Mouse (Mus musculus) activated CD4-positive, CD25-positive, alpha-beta regulatory T cell, adult 4 months (primary cell): ENCODE results near the gene Rpl24. TPM values are rescaled to one million over a fixed set of nuclear protein-coding genes. Genes with fewer than 3 reads are reported as not detected.
"Not testable (repeated sequence)": the region's sequence is repeated elsewhere in the genome, so short reads cannot be mapped to it uniquely, and the experiment has no call there.

ENCODE experiments used
- ATAC-seq: one replicate; pipeline ENCODE4 v1.8.0; 2017
- polyA plus RNA-seq, 2 experiments: library from polyadenylated mRNA; unstranded; fragments of 100-300 nt; shearing (Covaris generic); gene quantifications; one replicate each; pipeline ENCODE4 v1.2.1; 2017

The Rpl24 gene
- polyA plus RNA-seq = 1,000 to 10,000 TPM; 1,908 to 2,087 TPM

- ATAC-seq = peak; percentile 74
Observed at GRCm38 (mm10) chr16:55966212-55966871, at the start of gene Rpl24. Rpl24 (plus strand) TSS chr16:55966275.

GRCm38 (mm10) chr16:55922079-55922478 is 44.0 kb upstream of the Rpl24 start:
- ATAC-seq = no peak

GRCm38 (mm10) chr16:55924010-55924409 is 42.1 kb upstream of the Rpl24 start:
- peak; percentile 79 for ATAC-seq

DNA sequence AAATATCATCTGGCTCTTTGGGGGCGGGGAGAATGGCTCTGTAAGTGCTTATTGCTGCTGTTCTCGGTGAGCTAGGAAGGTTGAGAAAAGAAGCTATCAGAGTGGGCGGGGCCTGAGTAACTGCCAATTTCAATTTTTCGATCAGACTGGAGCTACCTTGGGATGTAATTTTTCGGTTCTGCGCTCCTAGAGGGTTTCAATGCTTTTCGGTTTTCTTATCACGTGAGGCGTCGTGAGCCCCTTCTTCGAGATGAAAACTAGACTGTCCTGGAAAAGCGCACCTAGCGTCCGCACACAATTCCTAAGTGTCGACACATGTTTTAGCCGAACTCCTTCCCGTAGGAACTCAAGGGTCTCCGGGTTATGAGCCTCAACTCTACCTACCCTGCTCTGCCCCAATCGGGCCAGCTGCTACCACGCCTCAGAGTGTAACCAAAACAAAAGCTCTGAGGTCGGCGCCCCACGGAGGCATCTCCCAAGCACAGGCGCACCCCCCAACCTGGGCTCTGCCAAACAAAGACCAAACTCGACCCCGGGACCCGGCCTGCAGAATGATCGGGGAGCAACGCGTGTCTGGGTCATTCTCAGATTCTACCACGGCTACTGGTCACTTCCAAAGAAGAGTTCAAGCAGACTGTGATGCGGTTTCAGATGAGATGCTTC is 32.3 kb upstream of the Rpl24 start:
- peak; percentile 21 for ATAC-seq

- peak; percentile 95 for ATAC-seq
Observed at GRCm38 (mm10) chr16:55934453-55935037, 31.5 kb upstream of the Rpl24 start, which contains the start of gene Cep97. Cep97 (minus strand) TSS chr16:55934855.

- ATAC-seq = no peak
Observed at GRCm38 (mm10) chr16:55938761-55939160, 27.3 kb upstream of the Rpl24 start.

- no peak for ATAC-seq
Observed at GRCm38 (mm10) chr16:55939703-55940102, 26.4 kb upstream of the Rpl24 start.

- ATAC-seq = no peak
Observed at GRCm38 (mm10) chr16:55940781-55941180, 25.3 kb upstream of the Rpl24 start.

GRCm38 (mm10) chr16:55947266-55947665 is 18.8 kb upstream of the Rpl24 start:
- no peak for ATAC-seq

DNA sequence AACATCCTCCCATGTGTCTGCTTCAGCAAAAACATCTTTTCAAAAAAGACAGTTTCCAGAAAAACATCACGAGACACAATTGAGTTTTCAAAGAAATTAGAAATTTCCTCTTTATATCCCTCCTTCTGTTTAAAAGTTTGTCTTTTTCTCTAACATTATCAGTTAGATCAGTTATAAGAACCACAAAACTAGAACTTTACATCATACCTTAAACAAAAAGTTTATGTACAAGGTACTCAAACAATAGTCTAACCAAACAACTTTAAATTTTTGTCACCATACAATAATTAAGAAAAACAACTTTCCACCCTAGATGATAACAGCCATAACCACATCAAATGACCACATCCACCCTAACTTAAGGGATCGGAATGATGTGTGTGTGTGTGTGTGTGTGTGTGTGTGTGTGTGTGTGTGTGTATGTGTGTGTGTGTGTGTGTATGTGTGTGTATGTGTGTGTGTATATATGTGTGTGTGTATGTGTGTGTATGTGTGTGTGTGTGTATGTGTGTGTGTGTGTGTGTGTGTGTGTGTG is 18.1 kb upstream of the Rpl24 start:
- ATAC-seq = peak; percentile 48

DNA sequence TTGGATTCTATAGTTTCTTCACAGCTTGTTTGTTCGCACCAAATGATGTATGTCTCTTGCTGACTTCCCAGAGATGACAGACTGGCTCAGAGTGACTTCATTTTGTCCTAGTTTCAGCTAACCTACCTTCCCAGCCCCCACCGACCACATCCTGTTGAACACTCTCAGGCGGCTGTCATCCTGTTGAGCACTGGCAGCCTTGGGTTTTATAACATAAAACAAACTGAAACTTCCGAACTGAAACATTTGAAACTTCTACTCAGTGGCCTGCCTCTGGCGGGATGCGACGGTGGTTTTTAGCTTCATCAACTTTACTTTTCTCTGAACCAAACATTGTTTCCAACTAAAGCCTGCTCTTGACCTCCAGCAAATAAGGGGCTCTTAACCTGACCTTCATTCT is 17.1 kb upstream of the Rpl24 start:
- peak; percentile 79 for ATAC-seq

DNA sequence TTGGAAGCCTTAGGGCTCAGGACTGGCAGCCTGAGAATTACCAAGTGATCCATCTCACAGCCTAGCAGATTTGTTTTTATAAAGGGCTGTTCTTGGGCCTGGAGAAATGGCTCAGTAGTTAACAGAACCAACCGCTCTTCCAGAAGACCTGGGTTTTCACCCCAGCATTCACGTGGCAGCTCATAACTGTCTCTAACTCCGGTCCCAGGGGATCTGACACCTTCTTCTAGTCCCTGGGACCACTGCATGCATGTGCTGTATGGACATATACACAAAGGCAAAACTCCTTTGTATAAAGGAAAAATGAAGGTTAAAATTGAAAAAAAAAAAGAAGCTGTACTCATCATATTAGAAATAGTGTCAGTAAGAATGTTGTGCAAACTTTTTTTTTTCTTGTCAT is 15.6 kb upstream of the Rpl24 start:
- no peak for ATAC-seq

GRCm38 (mm10) chr16:55950946-55951678 is 15.0 kb upstream of the Rpl24 start:
- ATAC-seq = peak; percentile 44

DNA sequence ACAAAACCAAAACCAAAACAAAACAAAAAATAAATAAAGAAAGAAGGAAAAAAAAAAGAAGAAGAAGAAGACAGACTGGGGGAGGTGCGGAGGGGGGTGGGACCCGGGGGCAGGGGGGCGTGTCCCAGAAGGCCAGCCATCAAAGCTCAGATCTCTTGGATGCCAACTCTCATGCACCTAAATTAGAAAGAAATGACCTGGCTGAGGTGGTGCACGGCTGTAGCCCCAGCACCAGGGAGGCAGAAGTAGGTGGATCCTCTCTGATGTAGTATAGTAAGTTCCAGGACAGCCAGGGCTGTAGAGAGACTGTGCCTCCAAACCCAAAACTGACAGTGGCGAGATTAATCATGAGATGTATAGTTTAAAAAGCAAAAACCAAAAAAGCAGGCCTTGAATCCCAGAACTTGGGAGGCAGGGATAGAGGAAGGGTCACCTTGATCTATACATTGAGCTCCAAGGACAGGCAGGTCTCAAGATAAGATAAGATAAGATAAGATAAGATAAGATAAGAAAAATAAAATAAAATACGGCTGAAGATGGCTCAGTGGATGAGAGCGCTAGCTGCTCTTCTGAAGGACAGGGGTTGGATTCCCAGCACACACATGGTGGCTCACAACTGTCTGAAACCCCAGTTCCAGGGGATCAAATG is 14.3 kb upstream of the Rpl24 start:
- ATAC-seq = no peak

DNA sequence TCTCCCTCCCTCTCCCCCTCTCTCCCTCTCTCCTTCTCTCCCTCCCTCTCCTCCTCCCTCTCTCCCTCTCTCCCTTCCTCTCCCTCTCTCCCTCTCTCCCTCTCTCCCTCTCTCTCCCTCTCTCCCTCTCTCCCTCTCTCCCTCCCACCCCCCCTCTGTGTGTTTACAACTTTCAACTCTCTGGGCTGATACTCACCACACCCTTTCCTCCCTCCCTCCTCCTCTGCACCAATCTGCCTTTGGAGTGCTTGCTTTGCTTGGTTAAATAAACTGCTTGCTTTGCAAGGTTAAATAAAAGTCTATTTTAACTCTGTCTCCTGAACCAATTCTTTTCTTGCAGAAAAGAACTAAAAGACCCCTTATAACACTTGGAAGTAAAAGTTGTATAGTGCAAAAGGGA is 13.3 kb upstream of the Rpl24 start:
- no peak for ATAC-seq

DNA sequence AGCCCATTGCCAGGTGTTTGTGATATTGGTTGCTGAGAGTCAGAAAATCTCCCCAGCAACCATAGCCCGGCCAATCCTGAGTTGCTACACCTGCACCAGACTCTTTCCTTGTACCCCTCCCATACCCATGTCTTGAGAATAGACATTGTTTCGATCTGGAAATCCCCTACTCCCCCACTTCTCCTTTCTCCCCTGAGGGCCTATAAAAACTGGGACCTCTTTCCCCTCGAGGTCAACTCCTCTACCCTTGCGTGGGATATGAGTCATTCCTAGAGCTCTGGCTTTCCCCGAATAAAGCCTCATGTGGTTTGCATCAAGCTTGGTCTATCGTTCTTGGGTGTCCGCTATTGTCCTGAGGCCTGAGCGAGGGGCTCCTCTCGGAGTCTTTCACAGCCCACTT is 11.9 kb upstream of the Rpl24 start:
- not testable (repeated sequence) for ATAC-seq

- peak; percentile 67 for ATAC-seq
Observed at GRCm38 (mm10) chr16:55963068-55963467, 3.0 kb upstream of the Rpl24 start.

GRCm38 (mm10) chr16:55964126-55964949 is 1.7 kb upstream of the Rpl24 start:
- ATAC-seq = no peak

GRCm38 (mm10) chr16:55967221-55967620 is 1.1 kb downstream of the Rpl24 start:
- ATAC-seq = no peak

GRCm38 (mm10) chr16:55969147-55969546 is 3.1 kb downstream of the Rpl24 start:
- ATAC-seq = no peak

- no peak for ATAC-seq
Observed at GRCm38 (mm10) chr16:55970416-55970815, 4.3 kb downstream of the Rpl24 start.
